Mouse (Mus musculus) thymus, postnatal 14 days (tissue): Measurements from ENCODE around the gene Rhno1.

ENCODE experiments used
- DNase-seq: peaks from one replicate; pipeline ENCODE4 v3.0.0; 2021

The Rhno1 gene

GRCm38 (mm10) chr6:128358999-128359398 lies 3.7 kb downstream of the Rhno1 start:
- DNase-seq = peak; percentile 74

DNA sequence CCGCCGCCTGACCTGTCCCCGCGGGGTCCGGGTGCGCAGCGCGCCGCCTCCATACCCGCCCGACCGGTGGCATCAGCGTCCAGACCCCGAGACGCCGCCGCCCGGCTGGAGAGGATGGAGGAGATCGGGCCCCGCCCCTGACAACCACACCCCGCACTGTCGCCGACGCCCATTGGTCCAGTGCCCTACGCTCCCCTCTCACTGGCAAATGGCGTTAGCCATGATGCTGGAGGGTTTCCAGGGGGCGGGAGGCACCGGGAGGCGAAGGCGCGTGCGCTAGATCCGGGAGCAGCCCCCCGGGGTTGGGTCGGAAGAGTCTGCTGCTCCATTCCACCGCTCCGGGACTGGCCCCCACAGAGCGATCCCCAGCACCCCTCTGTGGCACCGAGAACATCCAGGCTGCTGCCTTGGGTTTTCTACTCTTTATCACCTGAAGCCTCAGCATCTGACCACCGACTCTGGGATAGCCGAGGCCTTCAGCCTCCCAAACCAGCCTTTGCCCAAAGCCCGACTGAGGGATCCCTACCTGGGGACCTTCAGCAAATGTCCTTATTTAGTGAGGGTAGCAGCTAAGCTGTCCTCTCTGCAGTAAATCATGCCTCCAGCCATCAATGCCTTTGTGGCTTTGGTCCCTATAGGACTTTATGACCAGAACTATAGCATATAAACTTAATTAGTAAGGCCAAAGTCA lies 6.8 kb downstream of the Rhno1 start, which contains the start of gene Tulp3:
Gene Tulp3, minus strand, starts transcription at position 126 of the 691 bp plus-strand sequence.
- DNase-seq = peak; percentile 92

- no peak for DNase-seq
Observed at GRCm38 (mm10) chr6:128355201-128355681, 7.5 kb downstream of the Rhno1 start.

DNA sequence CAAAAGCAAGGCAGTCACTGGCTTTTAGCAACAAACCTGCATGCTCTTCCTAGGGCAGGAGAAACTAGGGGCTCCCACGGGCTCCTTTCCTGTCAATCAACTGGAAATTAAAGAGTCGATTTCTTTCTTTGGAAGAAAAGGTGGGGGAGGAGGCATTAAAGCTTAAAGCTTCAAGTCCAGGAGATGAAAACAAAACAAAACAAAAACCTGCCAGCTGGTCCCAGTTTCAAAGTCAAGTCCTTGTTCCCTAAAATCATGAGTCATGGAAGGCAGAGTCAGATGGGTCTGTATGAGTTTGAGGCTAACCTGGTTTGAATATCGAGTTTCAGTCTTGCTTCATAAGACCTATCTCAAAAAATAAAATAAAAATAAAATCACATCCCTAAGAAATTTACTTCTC lies 8.6 kb downstream of the Rhno1 start:
- DNase-seq = no peak

DNA sequence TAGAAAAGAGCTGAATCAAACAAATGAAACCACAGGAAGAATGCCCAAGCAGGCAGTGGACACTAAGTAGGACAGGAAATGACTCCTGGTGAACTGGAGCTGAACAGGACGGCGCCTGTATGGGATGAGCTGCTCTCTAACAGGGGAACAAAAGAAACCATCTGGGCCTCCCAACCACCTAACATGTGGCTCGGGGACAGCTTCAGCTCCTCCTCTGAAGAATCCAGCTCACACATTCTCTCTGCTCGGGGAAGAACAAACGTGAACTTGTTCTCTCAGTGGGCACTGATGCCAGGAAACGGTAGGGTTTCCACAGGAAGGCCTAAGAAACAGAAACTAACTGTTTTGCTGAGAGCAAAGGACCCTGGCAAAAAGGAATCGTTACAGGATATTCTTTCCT lies 13.0 kb downstream of the Rhno1 start:
- no peak for DNase-seq

DNA sequence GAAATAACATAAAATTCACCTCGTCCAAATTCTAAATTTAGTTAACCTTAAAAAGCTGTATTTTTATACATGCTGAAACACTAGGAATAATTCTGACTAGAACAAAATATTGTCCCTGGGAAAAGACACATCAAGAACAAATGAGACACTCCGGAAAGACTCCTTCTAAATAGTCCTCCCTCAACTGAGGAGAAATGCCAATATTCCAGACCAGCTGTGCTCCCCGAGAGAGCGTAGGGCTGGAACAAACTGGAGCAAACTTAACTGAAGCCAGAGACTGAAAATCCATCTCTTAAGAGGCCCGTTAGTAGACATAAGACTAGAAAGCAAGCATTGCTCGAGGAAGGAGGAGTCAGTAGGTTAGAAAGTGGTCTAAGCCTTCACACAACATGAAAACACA lies 15.9 kb downstream of the Rhno1 start:
- no peak for DNase-seq

DNA sequence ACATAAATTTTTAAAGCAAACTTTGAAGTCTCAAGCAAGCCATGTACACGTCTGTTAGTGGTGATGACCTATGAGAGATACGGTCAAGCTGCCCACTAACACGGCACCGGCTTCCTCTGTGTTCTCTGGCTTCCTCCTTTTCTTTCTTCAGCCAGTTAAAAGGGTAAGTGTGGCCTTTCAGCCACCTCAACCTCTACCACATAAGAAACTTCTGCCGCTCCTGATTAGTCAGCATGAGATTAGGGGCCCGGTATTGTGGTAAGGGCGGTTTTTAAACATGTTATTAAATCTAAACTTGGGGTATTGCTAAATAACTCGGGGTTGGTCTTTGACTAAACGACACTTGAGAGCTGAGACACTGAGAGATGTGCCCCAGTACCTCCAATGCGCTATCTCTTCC lies 17.1 kb downstream of the Rhno1 start:
- DNase-seq = no peak

- DNase-seq = no peak
Observed at GRCm38 (mm10) chr6:128341956-128342723, 20.6 kb downstream of the Rhno1 start.

DNA sequence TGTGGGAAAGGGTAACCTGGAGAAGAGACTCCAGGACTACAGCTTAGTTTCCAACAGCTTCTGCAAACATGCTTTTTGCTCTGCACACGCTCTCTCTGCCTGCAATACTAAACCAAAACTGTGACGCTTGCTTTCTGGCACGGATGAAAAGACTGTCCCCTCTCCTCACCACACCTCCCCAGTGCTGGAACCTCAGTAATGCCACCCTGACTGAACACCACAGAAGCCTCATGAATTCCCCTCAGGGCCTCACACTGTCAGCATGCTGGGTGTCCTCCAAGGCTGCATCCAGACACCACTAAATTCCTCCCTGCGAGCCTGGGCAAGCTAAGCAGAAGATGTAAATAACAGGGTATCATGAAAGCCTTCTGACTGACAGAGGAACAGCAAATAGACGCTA lies 23.8 kb downstream of the Rhno1 start:
- DNase-seq = no peak

- no peak for DNase-seq
Observed at GRCm38 (mm10) chr6:128337467-128337866, 25.2 kb downstream of the Rhno1 start.

DNA sequence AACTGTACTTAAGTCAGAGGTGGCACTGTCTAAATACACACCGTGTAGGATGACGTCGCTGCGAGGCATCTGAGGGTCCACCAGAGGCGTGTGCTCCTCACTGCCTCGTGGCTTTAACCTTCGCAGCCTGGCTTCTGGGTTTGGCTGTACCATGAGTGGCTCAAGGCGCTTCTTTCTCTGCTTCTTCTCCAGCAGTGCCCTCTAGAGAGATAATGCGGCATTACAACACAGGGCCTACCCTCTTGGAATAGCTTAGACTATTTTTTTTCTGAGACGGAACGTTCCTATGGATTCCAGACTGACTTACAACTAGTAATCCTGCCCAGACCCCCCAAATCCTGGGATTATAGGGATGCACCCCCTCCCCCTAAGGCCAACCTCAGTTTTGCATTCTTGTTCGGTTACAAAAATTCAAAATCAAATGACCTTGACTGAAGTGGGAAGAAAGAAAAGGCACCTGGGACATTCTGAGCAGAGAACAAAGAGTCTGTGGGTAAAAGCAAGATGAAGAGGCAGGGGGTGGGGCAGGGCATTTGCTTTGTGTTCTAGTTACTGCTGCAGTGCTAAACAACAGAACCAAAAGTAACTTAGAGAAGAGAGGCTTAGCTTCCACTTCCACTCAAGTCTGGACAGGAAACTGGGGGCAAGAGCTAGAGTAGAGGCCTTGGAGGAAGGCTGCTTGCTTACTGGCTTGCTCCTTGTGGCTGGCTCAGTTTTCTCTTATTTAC lies 28.1 kb downstream of the Rhno1 start:
- peak; percentile 73 for DNase-seq

DNA sequence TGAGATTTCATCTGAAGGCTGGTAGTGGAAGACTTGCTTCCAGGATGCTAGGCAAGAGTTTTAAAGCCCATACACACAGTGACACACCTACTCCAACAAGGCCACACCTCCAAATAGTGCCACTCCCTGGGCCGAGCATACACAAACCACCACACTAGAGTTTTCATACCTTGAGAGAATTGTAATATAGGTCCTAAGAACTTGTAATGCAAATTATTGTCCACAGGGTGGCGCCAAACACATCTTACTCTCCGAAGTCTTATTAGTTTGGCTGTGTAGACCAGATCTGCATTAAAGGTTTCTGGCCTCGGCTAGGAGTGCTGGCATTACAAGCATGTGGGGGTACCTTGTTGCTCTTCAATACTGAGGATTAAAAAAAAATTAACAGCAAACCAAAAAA lies 44.4 kb downstream of the Rhno1 start:
- peak; percentile 49 for DNase-seq

DNA sequence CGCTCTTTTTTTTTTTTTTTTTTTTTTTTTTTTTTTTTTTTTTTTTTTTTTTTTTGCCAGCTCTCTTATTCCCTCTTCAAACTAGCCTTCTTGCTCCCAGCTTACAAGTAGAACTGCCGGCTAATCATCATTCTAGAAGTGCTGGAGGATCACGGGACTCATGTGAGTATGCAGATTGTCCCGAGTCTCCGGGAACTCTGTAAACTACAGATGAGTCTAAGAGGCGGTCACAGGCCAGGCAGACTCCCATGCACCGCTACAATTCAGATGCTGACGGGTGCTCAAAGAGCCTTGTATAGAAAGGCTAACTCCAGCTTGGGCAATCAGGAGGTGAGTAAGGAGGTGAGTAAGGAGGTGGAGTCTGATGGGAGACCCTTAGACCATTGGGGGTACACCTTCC lies 47.1 kb downstream of the Rhno1 start:
- no peak for DNase-seq

DNA sequence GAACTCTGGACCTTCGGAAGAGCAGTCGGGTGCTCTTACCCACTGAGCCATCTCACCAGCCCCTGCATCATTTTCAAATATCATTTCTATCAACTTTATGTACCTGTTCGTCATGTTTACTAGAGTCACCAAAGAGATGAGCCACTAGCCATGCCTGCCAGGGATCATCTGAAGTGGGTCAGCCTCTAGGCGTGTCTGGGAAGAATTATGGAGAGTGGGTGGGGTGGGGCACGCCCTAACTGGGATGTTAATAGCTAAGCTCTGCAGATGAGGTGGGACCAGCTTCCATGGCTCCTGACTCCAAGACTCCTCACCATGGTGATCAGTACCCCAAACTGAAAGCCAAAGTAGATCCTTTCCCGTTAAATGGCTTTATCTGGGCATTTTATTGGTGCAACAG lies 47.9 kb downstream of the Rhno1 start:
- DNase-seq = no peak

DNA sequence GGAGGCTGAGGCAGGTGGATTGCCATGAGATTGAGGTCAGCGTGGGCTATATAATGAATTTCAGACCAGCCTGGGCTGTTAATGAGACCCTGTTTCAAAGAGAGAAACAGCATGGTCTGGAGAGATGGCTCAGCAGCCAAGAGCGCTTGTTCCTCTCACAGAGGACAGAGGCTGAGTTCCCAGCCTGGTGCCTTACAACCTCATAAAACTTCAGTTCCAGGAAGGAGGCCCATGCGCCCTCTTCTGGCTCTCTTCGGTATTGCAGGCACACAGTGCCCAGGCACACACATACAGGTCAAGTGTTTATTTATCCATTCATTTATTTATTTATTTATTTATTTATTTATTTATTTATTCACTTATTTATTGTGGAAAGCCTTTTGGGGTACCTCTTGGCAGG lies 54.4 kb downstream of the Rhno1 start:
- DNase-seq = peak; percentile 60
